Mouse (Mus musculus) MEL (cell line): ENCODE data around the gene Mei1. TPM values are rescaled to one million over a fixed set of nuclear protein-coding genes. Genes with fewer than 3 reads are reported as not detected.

Source experiments
- DNase-seq: peaks from one replicate; pipeline ENCODE4 v3.0.0; 2011; ENCODE audit warnings: low read depth, low spot score
- H3K27ac ChIP-seq: 2 replicates; pipeline ENCODE4 v1.5.1; 2012; ENCODE audit warnings: low read depth, mild to moderate bottlenecking, control low read depth, low read length, moderate library complexity; ENCODE audit not compliant: control insufficient read depth
- H3K27me3 ChIP-seq, 2 experiments: fragments of 150-350 bp in 1 of 2; sonication (generic) in 1 of 2; 2 replicates each; pipeline ENCODE4 v1.6.1; 2012; ENCODE audit warnings: low read length in 2 of 2, mild to moderate bottlenecking in 2 of 2, improper control_type of control experiment in 1 of 2, moderate library complexity in 1 of 2; ENCODE audit not compliant: insufficient read depth in 2 of 2, control insufficient read depth in 1 of 2
- H3K36me3 ChIP-seq, 2 experiments: 2 replicates each; pipeline ENCODE4 v1.6.1; 2012 to 2014; ENCODE audit warnings: low read length in 2 of 2, improper control_type of control experiment in 1 of 2, inconsistent platforms in 1 of 2, mild to moderate bottlenecking in 1 of 2; ENCODE audit not compliant: insufficient read depth in 2 of 2, control insufficient read depth in 1 of 2
- H3K4me1 ChIP-seq, 2 experiments: fragments of 150-350 bp in 1 of 2; sonication (generic) in 1 of 2; 2 replicates each; pipeline ENCODE4 v1.6.1; 2012; ENCODE audit warnings: low read length in 2 of 2, improper control_type of control experiment in 1 of 2, mild to moderate bottlenecking in 1 of 2; ENCODE audit not compliant: insufficient read depth in 2 of 2, control insufficient read depth in 1 of 2
- H3K4me3 ChIP-seq, 2 experiments: fragments of 150-350 bp in 1 of 2; sonication (generic) in 1 of 2; 2 replicates each; pipeline ENCODE4 v1.5.1; 2012; ENCODE audit warnings: low read depth in 2 of 2, low read length in 2 of 2, mild to moderate bottlenecking in 2 of 2, moderate library complexity in 2 of 2, control low read depth in 1 of 2, improper control_type of control experiment in 1 of 2; ENCODE audit not compliant: control insufficient read depth in 1 of 2, insufficient read depth in 1 of 2
- H3K79me2 ChIP-seq: 2 replicates; pipeline ENCODE4 v1.6.1; 2012; ENCODE audit warnings: mild to moderate bottlenecking, low read length, moderate library complexity; ENCODE audit not compliant: control insufficient read depth, poor library complexity, insufficient read depth
- H3K9ac ChIP-seq: 2 replicates; pipeline ENCODE4 v1.6.1; 2012; ENCODE audit warnings: low read depth, mild to moderate bottlenecking, control low read depth, low read length, moderate library complexity; ENCODE audit not compliant: control insufficient read depth, poor library complexity, severe bottlenecking
- H3K9me3 ChIP-seq: fragments of 150-350 bp; sonication (generic); replicated peaks from 2 replicates; pipeline ENCODE4 v1.6.1; 2012; ENCODE audit warnings: mild to moderate bottlenecking, low read length, improper control_type of control experiment, moderate library complexity; ENCODE audit not compliant: insufficient read depth
- E2F4 ChIP-seq: IDR thresholded peaks from 2 replicates; pipeline ENCODE4 v1.6.1; 2011; ENCODE audit warnings: low read depth, low read length, improper control_type of control experiment, borderline replicate concordance
- ELF1 ChIP-seq: IDR thresholded peaks from 2 replicates; pipeline ENCODE4 v1.6.1; 2014; ENCODE audit warnings: low read depth, mild to moderate bottlenecking, inconsistent platforms, low read length, improper control_type of control experiment, moderate library complexity
- EP300 ChIP-seq, 2 experiments: IDR thresholded peaks; 2 replicates each; pipeline ENCODE4 v1.6.1; 2011; ENCODE audit warnings: improper control_type of control experiment in 2 of 2, low read length in 2 of 2, low read depth in 1 of 2, mild to moderate bottlenecking in 1 of 2
- ETS1 ChIP-seq: IDR thresholded peaks from 2 replicates; pipeline ENCODE4 v1.6.1; 2012; ENCODE audit warnings: low read depth, mild to moderate bottlenecking, inconsistent platforms, low read length, improper control_type of control experiment, moderate library complexity
- KAT2A ChIP-seq: conservative IDR thresholded peaks from 2 replicates; pipeline ENCODE4 v1.6.1; 2012; ENCODE audit warnings: low read depth, low read length, improper control_type of control experiment, inconsistent platforms
- MAFK ChIP-seq: IDR thresholded peaks from 2 replicates; pipeline ENCODE4 v1.6.1; 2011; ENCODE audit warnings: low read depth, mild to moderate bottlenecking, low read length, improper control_type of control experiment, borderline replicate concordance
- NELFE ChIP-seq: IDR thresholded peaks from 2 replicates; pipeline ENCODE4 v1.6.1; 2011; ENCODE audit warnings: low read depth, low read length, improper control_type of control experiment
- POLR2AphosphoS2 ChIP-seq: IDR thresholded peaks from 2 replicates; pipeline ENCODE4 v1.6.1; 2011; ENCODE audit warnings: low read length, improper control_type of control experiment
- RAD21 ChIP-seq: IDR thresholded peaks from 2 replicates; pipeline ENCODE4 v1.6.1; 2011; ENCODE audit warnings: mild to moderate bottlenecking, low read depth, low read length, improper control_type of control experiment
- RCOR1 ChIP-seq: IDR thresholded peaks from 2 replicates; pipeline ENCODE4 v1.6.1; 2012; ENCODE audit warnings: low read depth, mild to moderate bottlenecking, inconsistent platforms, low read length, improper control_type of control experiment
- SMC3 ChIP-seq: IDR thresholded peaks from 2 replicates; pipeline ENCODE4 v1.6.1; 2011; ENCODE audit warnings: low read depth, low read length, improper control_type of control experiment
- TBP ChIP-seq: IDR thresholded peaks from 2 replicates; pipeline ENCODE4 v1.8.0; 2011; ENCODE audit warnings: low read depth, low read length, improper control_type of control experiment
- USF2 ChIP-seq, 2 experiments: IDR thresholded peaks; 2 replicates each; pipeline ENCODE4 v1.6.1; 2011 to 2012; ENCODE audit warnings: improper control_type of control experiment in 2 of 2, low read length in 2 of 2, borderline replicate concordance in 1 of 2, inconsistent platforms in 1 of 2, low read depth in 1 of 2, mild to moderate bottlenecking in 1 of 2; ENCODE audit not compliant: insufficient read depth in 1 of 2
- ZKSCAN1 ChIP-seq: IDR thresholded peaks from 2 replicates; pipeline ENCODE4 v1.6.1; 2012; ENCODE audit warnings: low read depth, mild to moderate bottlenecking, inconsistent platforms, low read length, improper control_type of control experiment, moderate library complexity
- polyA plus RNA-seq, 2 experiments: library from polyadenylated mRNA; stranded (reverse) in 1 of 2; unstranded in 1 of 2; fragments of >175 nt in 1 of 2; fragments of >200 nt in 1 of 2; gene quantifications; 2 replicates each; pipeline versions ENCODE4 v1.2.1 to v1.2.4; 2012; ENCODE audit warnings: low replicate concordance in 2 of 2, low read depth in 1 of 2; ENCODE audit not compliant: insufficient read length in 2 of 2, insufficient read depth in 1 of 2, missing spikeins in 1 of 2
- total RNA-seq: library from RNA; depleted of rRNA; stranded (reverse); fragments of 300-350 nt; gene quantifications from 2 replicates; pipeline ENCODE4 v1.2.3, GENCODE M21; 2012

Gene Mei1
- total and polyA plus RNA-seq, 3 experiments = not detected

GRCm38 (mm10) chr15:82159471-82159870 lies 89.7 kb downstream of the Mei1 start:
- no peaks in the 10 kb centered on the region for H3K27me3 ChIP-seq
- H3K27ac ChIP-seq = no peak overlapping the region
- H3K4me3 ChIP-seq = no peak overlapping the region
- H3K79me2 ChIP-seq = peaks cover 25% of the 10 kb centered on the region
- H3K36me3 ChIP-seq = peaks cover 2 to 24% of the 10 kb centered on the region in 2 experiments
- H3K9ac ChIP-seq = no peak overlapping the region
- peaks cover 7 to 26% of the 10 kb centered on the region in 2 experiments for H3K4me1 ChIP-seq
- no peaks in the 10 kb centered on the region for H3K9me3 ChIP-seq
- no peak for DNase-seq
- TF ChIP-seq TBP (no peak), E2F4 (no peak), RCOR1 (no peak), POLR2AphosphoS2 (no peak)
- TF ChIP-seq, all 39 proteins: peak for 0

- Histone ChIP-seq H3K4me3 (no peak overlapping the region), H3K9ac (no peak overlapping the region), H3K27me3 (no peaks in the 10 kb centered on the region), H3K36me3 (peaks cover 2 to 23% of the 10 kb centered on the region in 2 experiments), H3K27ac (no peak overlapping the region), H3K79me2 (peaks cover 13% of the 10 kb centered on the region), H3K9me3 (no peaks in the 10 kb centered on the region), H3K4me1 (peaks cover 12 to 28% of the 10 kb centered on the region in 2 experiments)
- TF ChIP-seq KAT2A = no peak
- no peak for TF ChIP-seq EP300 (IDR thresholded peaks at IDR 0.05; ENCODE audit: low read depth in 1 of 2, low read length in 2 of 2)
- no peak for TF ChIP-seq USF2 (IDR thresholded peaks at IDR 0.05; ENCODE audit: borderline replicate concordance in 1 of 2, insufficient read depth in 1 of 2, low read depth in 1 of 2, low read length in 2 of 2)
- no peak for TF ChIP-seq MAFK
- TF ChIP-seq NELFE = no peak
- no peak for TF ChIP-seq ETS1
- TF ChIP-seq ZKSCAN1 = no peak
- TF ChIP-seq SMC3 = no peak
- no peak for TF ChIP-seq RAD21
- TF ChIP-seq ELF1 = no peak
- DNase-seq = no peak
Measured at GRCm38 (mm10) chr15:82160731-82161640, 91.2 kb downstream of the Mei1 start.
